Mouse (Mus musculus): Measurements from ENCODE around the gene Hist1h2ah. TPM values are rescaled to one million over a fixed set of nuclear protein-coding genes. Genes with fewer than 3 reads are reported as not detected.
A peak's percentile ranks its signal among the peaks of the same experiment; 100 is the strongest.

The Hist1h2ah gene
- total and polyA plus RNA-seq, 2 experiments from 2014 or later: 6.9 to 62.6 TPM

- DNase-seq (ENCODE audit: low spot score) (peak; percentile 74), ATAC-seq (ENCODE audit: low FRiP score) (0 out of 2 replicates have a peak, but pooled peaks have one; percentile 60)
- Histone ChIP-seq H3K27me3 (ENCODE audit: insufficient read depth, low read length) (peaks cover 64% of the 10 kb centered on the region), H3K9me3 (ENCODE audit: low read length) (no peaks in the 10 kb centered on the region), H3K4me1 (ENCODE audit: insufficient read depth, low read length) (no peaks in the 10 kb centered on the region), H3K4me2 (ENCODE audit: low read depth, low read length, poor library complexity, severe bottlenecking) (no peak overlapping the region), H3K4me3 (ENCODE audit: low read depth, low read length) (no peak overlapping the region), H3K36me3 (ENCODE audit: insufficient read depth, low read length) (no peaks in the 10 kb centered on the region), H3K9ac (replicated peaks; ENCODE audit: low read length, poor library complexity, severe bottlenecking) (no peak overlapping the region), H3K27ac (ENCODE audit: low read depth, low read length) (no peak overlapping the region)
- no peak for TF ChIP-seq CTCF (IDR thresholded peaks at IDR 0.05)
- WGBS: 16% methylated on average over 27 of the region's 27 CpGs
Measured at GRCm38 (mm10) chr13:22015479-22016450, 19.6 kb downstream of the Hist1h2ah start.

GRCm38 (mm10) chr13:22014411-22014845, 20.9 kb downstream of the Hist1h2ah start:
- Histone ChIP-seq H3K4me3 (ENCODE audit: low read depth, low read length) (no peak overlapping the region), H3K9me3 (ENCODE audit: low read length) (no peaks in the 10 kb centered on the region), H3K4me1 (ENCODE audit: insufficient read depth, low read length) (no peaks in the 10 kb centered on the region), H3K27ac (ENCODE audit: low read depth, low read length) (no peak overlapping the region), H3K27me3 (ENCODE audit: insufficient read depth, low read length) (peaks cover 76% of the 10 kb centered on the region), H3K36me3 (ENCODE audit: insufficient read depth, low read length) (no peaks in the 10 kb centered on the region), H3K4me2 (ENCODE audit: low read depth, low read length, poor library complexity, severe bottlenecking) (no peak overlapping the region), H3K9ac (replicated peaks; ENCODE audit: low read length, poor library complexity, severe bottlenecking) (no peak overlapping the region)
- no peak for DNase-seq (ENCODE audit: low spot score)
- ATAC-seq (ENCODE audit: low FRiP score): no peak
- TF ChIP-seq CTCF (IDR thresholded peaks at IDR 0.05): no peak
- 21% methylated on average over 17 of the region's 17 CpGs for WGBS

GRCm38 (mm10) chr13:22013716-22014115, 21.7 kb downstream of the Hist1h2ah start:
- 25% methylated on average over 13 of the region's 13 CpGs for WGBS

GRCm38 (mm10) chr13:22009642-22010041, 25.7 kb downstream of the Hist1h2ah start, which contains the start of gene Prss16:
Gene Prss16 (minus strand): TSS chr13:22009742.
- DNase-seq (ENCODE audit: low spot score): no peak
- Histone ChIP-seq H3K9me3 (ENCODE audit: low read length) (no peaks in the 10 kb centered on the region), H3K4me3 (ENCODE audit: low read depth, low read length) (no peak within 1 kb of the TSS), H3K27ac (ENCODE audit: low read depth, low read length) (no peak within 1 kb of the TSS), H3K4me1 (ENCODE audit: insufficient read depth, low read length) (peaks cover 6% of the 10 kb centered on the region), H3K4me2 (ENCODE audit: low read depth, low read length, poor library complexity, severe bottlenecking) (no peak within 1 kb of the TSS), H3K9ac (replicated peaks; ENCODE audit: low read length, poor library complexity, severe bottlenecking) (no peak within 1 kb of the TSS), H3K36me3 (ENCODE audit: insufficient read depth, low read length) (no peaks in the 10 kb centered on the region), H3K27me3 (ENCODE audit: insufficient read depth, low read length) (peaks cover 82% of the 10 kb centered on the region)
- WGBS: 36% methylated on average over 7 of the region's 7 CpGs
- ATAC-seq (ENCODE audit: low FRiP score): no peak
- no peak for TF ChIP-seq CTCF (IDR thresholded peaks at IDR 0.05)

More at GRCm38 (mm10) chr13:22013716-22014115, 21.7 kb downstream of the Hist1h2ah start:
- Histone ChIP-seq H3K4me2 (ENCODE audit: low read depth, low read length, poor library complexity, severe bottlenecking) (no peak overlapping the region), H3K36me3 (ENCODE audit: insufficient read depth, low read length) (no peaks in the 10 kb centered on the region), H3K27me3 (ENCODE audit: insufficient read depth, low read length) (peaks cover 76% of the 10 kb centered on the region), H3K27ac (ENCODE audit: low read depth, low read length) (no peak overlapping the region), H3K9ac (replicated peaks; ENCODE audit: low read length, poor library complexity, severe bottlenecking) (no peak overlapping the region), H3K4me1 (ENCODE audit: insufficient read depth, low read length) (no peaks in the 10 kb centered on the region), H3K4me3 (ENCODE audit: low read depth, low read length) (no peak overlapping the region), H3K9me3 (ENCODE audit: low read length) (no peaks in the 10 kb centered on the region)
- no peak for DNase-seq (ENCODE audit: low spot score)
- no peak for ATAC-seq (ENCODE audit: low FRiP score)
- TF ChIP-seq CTCF (IDR thresholded peaks at IDR 0.05): no peak

- no peak overlapping the region for H3K9ac ChIP-seq (replicated peaks; ENCODE audit: low read length, poor library complexity, severe bottlenecking)
- peaks cover 6% of the 10 kb centered on the region for H3K4me1 ChIP-seq (ENCODE audit: insufficient read depth, low read length)
- ATAC-seq (ENCODE audit: low FRiP score): no peak
- H3K4me3 ChIP-seq (ENCODE audit: low read depth, low read length): no peak overlapping the region
- no peak for DNase-seq (ENCODE audit: low spot score)
- WGBS: 79% methylated on average over 3 of the region's 3 CpGs
- H3K9me3 ChIP-seq (ENCODE audit: low read length): no peaks in the 10 kb centered on the region
- peaks cover 86% of the 10 kb centered on the region for H3K27me3 ChIP-seq (ENCODE audit: insufficient read depth, low read length)
- no peak for TF ChIP-seq CTCF (IDR thresholded peaks at IDR 0.05)
- H3K27ac ChIP-seq (ENCODE audit: low read depth, low read length): no peak overlapping the region
- no peak overlapping the region for H3K4me2 ChIP-seq (ENCODE audit: low read depth, low read length, poor library complexity, severe bottlenecking)
- H3K36me3 ChIP-seq (ENCODE audit: insufficient read depth, low read length): no peaks in the 10 kb centered on the region
Measured at GRCm38 (mm10) chr13:22008707-22009106, 26.7 kb downstream of the Hist1h2ah start.

GRCm38 (mm10) chr13:22007872-22008271, 27.5 kb downstream of the Hist1h2ah start:
- Histone ChIP-seq H3K9me3 (ENCODE audit: low read length) (no peaks in the 10 kb centered on the region), H3K4me2 (ENCODE audit: low read depth, low read length, poor library complexity, severe bottlenecking) (no peak overlapping the region), H3K36me3 (ENCODE audit: insufficient read depth, low read length) (no peaks in the 10 kb centered on the region), H3K27me3 (ENCODE audit: insufficient read depth, low read length) (peaks cover 90% of the 10 kb centered on the region), H3K27ac (ENCODE audit: low read depth, low read length) (no peak overlapping the region), H3K4me1 (ENCODE audit: insufficient read depth, low read length) (peaks cover 6% of the 10 kb centered on the region), H3K4me3 (ENCODE audit: low read depth, low read length) (no peak overlapping the region), H3K9ac (replicated peaks; ENCODE audit: low read length, poor library complexity, severe bottlenecking) (no peak overlapping the region)
- TF ChIP-seq CTCF (IDR thresholded peaks at IDR 0.05): no peak
- ATAC-seq (ENCODE audit: low FRiP score): no peak
- 53% methylated on average over 7 of the region's 7 CpGs for WGBS
- DNase-seq (ENCODE audit: low spot score): no peak

Data from midbrain, postnatal 0 days (tissue).